Mouse (Mus musculus): ENCODE data around the gene Ccdc150. TPM values are rescaled to one million over a fixed set of nuclear protein-coding genes. Genes with fewer than 3 reads are reported as not detected.

The Ccdc150 gene
- polyA plus RNA-seq, 1 experiment from 2014 or later: 0.71 TPM

Other genes starting within 250 kb of the Ccdc150 start
- 3.5 and 6.1 TPM in 2 replicates for gene Hecw2, start 55.5 kb upstream of the Ccdc150 start, polyA plus RNA-seq (2014; fragmentation: Nextera tagmentation; extraction: Ambion mirVana)
- gene Gtf3c3, start 188.3 kb downstream of the Ccdc150 start, polyA plus RNA-seq (2014; fragmentation: Nextera tagmentation; extraction: Ambion mirVana): 34.5 and 35.6 TPM in 2 replicates